Mouse (Mus musculus): ENCODE measurements around the gene Vmo1.
"Not testable (repeated sequence)": the region's sequence is repeated elsewhere in the genome, so short reads cannot be mapped to it uniquely, and the experiment has no call there.

The Vmo1 gene

DNA sequence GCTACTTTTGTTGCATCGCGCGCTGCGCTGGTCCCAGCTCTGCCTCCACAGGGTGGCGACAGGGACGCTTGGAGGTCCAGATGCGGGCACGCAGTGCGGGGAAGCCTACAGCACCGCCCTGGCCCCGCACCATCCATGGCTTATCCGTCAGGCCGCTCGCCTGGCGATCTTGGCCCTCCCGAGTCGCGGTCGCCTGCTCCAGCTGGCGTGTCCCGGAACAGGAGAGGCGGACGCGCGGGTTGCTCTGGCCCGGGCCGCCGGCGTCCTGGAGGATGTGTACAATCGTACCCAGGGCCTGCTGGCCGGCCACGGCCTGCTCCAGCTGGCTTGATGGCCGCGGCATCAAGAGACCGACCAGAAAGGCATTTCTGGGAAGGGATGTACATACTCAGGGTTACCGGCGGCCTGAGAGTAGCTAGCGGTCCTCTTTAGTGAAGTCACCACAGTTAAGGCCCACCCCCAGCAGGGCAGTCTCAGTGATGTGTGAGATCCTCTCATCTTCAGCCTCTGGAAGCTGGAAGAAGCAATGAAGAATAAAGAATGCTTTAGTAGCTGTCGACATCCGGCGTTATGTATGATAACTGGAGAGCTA lies 5.9 kb upstream of the Vmo1 start:
- DNase-seq (ENCODE audit: low spot score) = peak; percentile 59

DNA sequence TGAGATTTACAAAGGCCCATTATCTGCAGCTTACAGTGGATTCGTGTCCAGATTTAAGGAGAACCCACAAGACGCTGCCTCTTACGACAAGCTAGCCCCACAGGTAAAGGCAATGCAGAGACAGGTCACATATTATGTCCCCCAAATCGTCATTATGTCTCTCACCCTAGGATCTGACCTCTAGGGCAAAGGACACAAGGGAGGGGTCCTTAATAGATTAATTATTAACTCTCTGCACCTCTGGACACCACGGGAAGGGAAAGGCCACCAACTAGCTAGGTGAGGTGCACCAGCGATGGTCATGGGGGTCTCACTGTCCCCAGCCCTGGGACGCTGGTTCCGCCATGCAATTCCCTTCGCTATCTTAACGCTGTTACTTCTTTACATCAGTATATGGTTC lies 4.5 kb upstream of the Vmo1 start, which contains the start of gene Gltpd2:
Gene Gltpd2 (plus strand): TSS at position 274 of the 400 bp plus-strand sequence.
- DNase-seq (ENCODE audit: low spot score) = no peak

GRCm38 (mm10) chr11:70518436-70518835 lies 4.0 kb upstream of the Vmo1 start:
- DNase-seq (ENCODE audit: low spot score) = no peak

GRCm38 (mm10) chr11:70516352-70516751 lies 1.9 kb upstream of the Vmo1 start:
- peak; percentile 83 for DNase-seq (ENCODE audit: low spot score)

GRCm38 (mm10) chr11:70513520-70513919 lies 896 bp downstream of the Vmo1 start:
- DNase-seq (ENCODE audit: low spot score) = no peak

DNA sequence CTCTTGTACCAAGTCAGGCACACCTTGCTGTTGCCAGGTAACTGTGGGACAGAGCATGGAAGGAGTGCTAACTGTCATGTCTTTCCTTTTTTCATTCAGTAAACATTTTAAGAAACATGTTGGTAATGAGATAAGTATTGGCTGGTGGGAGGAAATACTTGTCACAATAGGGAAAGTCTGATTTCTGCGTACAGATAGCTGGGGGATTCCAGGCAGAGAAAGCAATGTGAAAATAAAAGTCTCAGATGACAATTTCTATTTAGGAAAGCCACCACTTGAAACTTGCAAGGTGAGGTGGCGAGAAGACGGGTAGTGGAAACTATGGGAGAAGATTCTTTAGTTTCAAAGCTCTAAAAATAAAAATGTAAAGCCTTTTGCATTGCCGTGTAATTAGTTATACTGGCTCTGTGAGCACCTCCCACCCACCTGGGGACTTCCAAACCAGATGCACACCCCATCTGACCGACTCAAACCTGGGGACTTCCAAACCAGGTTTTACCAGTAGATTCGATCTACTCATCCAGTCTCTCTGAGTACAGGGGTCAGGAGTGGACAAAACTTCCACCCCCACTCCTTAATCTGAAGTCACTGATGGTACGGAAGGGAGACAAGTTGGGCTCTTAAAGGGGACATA lies 1.6 kb downstream of the Vmo1 start:
- no peak for DNase-seq (ENCODE audit: low spot score)

- no peak for DNase-seq (ENCODE audit: low spot score)
Measured at GRCm38 (mm10) chr11:70511825-70512224, 2.6 kb downstream of the Vmo1 start.

DNA sequence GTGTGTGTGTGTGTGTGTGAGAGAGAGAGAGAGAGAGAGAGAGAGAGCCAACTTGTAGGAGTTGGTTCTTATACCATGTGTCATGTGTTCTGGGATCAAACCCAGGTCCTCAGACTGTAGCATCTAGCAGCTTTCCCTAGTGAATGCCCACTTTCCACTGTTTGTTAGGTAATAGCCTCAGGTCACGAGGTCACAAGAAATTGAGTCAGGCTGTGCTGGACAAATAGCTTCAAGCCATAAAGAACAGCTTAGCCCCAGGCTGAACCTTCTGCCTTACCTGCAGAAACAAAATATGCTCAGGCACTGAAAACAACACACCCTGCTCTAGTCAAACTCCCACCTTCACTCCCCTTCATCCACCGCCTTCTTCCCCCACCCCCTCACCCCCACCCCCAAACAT lies 3.2 kb downstream of the Vmo1 start:
- no peak for DNase-seq (ENCODE audit: low spot score)

DNA sequence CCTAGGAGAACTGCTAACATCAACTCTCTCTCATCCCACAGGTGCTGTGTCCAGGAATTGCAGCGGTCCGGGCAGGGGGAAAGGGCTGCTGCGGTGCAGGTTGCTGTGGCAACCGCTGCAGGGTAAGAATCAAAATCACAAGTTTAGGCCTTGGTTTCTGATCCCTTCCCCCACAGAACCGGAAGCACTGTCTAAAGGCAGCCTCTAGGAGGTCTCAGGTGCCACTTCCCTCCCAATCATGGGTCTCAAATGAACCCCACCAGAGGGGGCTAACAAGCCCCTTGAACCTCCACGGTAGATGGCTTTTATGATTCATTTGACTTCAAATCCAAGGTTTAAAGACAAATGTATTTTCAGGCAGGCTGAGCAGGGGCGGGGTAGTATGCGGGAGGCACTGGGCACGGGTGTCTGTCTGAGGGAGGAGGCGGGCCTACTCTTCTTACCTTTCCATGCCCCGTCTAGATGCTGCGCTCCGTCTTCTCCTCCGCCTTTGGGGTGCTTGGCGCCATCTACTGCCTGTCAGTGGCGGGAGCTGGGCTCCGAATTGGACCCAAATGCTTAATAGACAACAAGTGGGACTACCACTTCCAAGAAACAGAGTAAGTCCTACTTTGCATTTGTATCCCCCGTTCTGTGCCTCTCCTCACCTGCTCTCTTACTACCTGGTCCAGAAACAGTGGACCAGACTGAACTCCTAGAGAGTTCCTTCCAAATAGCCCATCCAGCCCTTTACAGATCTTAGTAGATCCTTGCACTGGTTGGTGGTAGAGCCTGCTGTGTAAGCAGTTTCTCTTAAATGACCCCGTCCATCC lies 4.5 kb downstream of the Vmo1 start:
- peak; percentile 74 for DNase-seq (ENCODE audit: low spot score)

GRCm38 (mm10) chr11:70506962-70507515 lies 7.4 kb downstream of the Vmo1 start:
- no peak for DNase-seq (ENCODE audit: low spot score)

DNA sequence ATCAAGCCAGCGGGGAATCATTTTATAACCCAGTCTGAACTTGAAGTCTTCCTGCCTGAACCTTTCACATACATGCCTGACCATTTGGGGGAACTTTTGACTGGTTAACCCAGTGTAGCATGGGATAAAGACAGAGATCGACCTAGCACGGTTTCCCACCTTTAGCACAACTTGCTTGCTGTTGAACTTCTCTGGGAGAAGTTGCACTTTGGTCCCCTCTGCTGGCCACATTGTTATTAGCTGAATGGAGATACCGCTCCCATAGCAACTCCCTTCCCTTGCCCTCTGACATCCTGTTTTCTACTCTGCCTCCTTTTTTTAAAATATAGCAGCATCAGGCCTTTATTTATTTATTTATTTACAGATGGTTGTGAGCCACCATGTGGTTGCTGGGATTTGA lies 8.0 kb downstream of the Vmo1 start:
- DNase-seq (ENCODE audit: low spot score) = peak; percentile 82

DNA sequence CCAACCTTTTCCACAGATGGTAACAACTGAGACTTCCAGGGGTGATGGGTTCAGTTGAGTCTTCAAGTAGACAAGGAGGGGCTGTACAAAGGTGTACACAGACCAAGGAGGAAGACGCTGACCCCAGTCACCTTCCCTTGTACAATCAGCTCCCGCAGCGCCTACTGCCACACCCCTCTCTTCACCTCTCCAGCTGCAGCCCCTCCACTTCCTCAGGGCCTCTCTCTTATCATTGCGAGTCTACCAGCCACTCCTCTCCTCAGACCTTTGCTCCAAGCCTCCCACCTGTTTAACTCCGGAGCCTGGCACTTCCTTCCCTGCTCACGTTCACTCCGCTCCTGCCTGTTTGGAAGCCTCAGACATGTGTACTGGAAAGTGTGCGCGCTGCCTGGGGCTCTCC lies 9.4 kb downstream of the Vmo1 start, which contains the start of gene Tm4sf5:
Gene Tm4sf5 (plus strand): TSS at position 275 of the 400 bp plus-strand sequence.
- DNase-seq (ENCODE audit: low spot score) = no peak

DNA sequence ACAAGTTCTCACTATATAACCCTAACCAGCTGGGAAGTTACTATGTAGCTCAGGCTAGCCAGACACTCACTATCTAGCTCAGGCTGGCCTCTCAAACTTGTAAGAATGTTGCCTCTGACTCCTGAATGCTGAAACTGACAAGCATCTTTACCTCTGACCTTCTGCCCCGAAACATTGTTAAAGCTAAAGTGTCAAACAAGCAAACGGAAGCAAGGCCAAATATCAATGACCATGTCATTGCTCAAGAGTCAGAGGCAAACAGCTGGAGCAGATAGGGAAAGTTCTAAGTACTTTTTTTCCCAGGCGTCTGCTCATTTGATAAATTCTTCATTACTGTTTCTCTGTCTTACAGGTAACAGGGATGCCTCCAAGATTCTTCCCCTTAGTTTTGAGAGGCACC lies 12.4 kb downstream of the Vmo1 start:
- DNase-seq (ENCODE audit: low spot score) = no peak

DNA sequence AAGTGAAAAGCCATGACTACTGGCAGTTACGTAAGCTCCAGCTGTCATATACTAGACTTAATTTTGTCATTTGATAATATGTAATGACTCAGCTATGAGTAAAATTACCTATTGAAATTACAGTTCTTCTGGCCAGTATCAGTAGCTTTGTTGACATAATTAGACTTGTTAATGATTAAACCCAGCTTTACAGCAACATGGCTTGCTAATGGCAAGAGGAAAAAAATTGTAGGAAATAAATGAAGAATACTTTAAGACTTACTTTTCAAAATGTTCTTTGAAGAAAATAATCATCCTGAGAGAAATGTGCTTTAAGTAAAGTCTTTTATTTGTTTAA lies 14.0 kb downstream of the Vmo1 start:
- DNase-seq (ENCODE audit: low spot score) = no peak

DNA sequence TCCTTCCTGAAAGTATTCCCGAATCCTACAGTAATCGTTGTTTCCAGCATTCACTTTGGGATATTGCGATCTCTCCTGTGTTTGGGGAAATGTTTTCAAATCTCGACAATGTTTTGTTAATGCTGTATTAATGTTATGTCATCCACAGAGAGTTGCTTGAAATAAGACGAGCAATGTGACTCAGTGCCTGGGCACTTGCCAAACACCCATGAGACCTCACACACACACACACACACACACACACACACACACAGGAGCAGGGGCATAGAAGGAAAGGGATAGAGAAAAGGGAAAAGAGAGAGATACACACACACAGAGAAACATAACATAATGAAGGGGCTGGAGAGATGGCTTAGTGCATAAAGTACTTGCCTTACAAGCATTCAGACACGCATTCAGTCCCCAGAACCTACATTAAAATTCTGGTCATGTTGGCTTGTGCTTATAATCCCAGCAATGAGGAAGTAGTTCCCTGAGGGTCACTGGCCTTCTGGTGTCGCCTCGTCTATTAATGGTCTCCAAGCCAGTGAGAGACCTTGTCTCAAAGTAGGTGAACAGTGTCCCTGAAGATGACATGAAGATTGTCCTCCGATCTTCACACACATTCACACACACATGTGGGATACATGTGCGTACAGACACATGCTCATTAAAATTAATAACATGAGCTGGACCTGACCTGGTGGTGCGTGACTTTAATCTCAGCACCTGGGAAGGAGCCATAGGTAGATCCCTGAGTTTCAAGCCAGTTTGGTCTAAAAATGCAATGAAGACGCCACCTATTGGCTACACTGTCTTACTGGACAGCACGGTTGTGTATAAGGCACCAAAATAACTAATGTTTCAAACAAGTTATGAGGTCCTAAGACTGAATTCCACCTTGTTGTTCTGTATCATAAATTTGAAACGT lies 14.6 kb downstream of the Vmo1 start:
- no peak for DNase-seq (ENCODE audit: low spot score)

- no peak for DNase-seq (ENCODE audit: low spot score)
Measured at GRCm38 (mm10) chr11:70489684-70490083, 24.7 kb downstream of the Vmo1 start.

DNA sequence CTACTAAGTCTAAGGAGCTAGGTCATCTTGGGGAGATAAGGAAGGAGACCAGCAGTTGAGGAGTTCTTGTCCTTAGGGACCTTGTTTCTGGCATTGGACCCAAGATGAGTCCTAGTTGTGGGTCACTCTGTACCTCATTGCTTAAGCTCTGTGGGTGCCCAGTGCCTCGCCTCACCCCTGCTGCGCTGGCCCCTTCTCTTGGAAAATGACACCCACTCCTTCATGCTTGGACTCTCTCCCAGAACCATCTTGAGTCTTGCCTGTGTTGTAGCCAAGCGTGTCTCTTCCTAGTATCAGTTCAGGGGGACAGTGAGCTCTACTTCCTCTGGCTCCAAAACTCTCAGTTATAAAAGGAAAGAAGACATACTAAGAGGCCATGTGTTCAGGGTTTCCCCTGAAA lies 25.3 kb downstream of the Vmo1 start:
- no peak for DNase-seq (ENCODE audit: low spot score)

- DNase-seq (ENCODE audit: low spot score) = no peak
Measured at GRCm38 (mm10) chr11:70487816-70488215, 26.6 kb downstream of the Vmo1 start.

DNA sequence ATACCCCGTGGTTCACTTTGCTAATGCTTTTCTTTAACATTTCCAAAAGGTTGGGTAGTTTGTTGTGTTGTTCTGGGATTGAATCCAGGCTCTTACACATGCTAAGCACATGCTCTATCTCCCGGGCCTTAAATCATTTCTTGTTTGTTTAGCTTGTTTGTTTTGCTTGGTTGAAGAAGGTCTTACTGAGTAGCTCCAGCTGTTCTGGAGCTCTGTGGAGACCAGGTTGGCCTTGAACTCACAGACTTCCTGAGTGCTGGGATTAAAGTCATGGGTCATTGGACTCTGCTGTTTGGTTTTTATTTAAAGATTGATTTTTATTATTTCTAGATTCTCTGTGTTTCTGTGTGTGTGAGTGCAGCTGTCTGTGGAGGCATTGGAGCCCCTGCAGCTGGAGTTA lies 28.9 kb downstream of the Vmo1 start:
- DNase-seq (ENCODE audit: low spot score) = no peak

GRCm38 (mm10) chr11:70474872-70475534 lies 39.4 kb downstream of the Vmo1 start:
- no peak for DNase-seq (ENCODE audit: low spot score)

DNA sequence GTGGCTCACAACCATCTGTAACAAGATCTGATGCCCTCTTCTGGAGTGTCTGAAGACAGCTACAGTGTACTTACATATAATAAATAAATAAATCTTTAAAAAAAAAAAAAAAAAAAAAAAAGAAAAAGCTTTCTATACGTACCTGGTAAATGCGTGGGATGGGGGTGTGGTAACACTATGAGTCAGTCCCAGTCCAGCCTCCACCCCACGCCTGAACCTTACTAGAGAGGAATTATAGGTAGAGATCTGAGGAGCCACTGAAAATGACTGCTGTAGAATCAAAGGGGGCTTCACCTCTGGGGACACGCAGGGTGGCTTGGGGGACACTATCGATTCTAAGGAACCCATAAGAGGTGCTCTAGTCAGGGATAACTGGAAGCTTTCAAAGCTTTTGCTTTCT lies 41.1 kb downstream of the Vmo1 start:
- not testable (repeated sequence) for DNase-seq (ENCODE audit: low spot score)
